Mouse (Mus musculus) forebrain, embryonic 13.5 days (tissue): Measurements from ENCODE around the gene Clcn2. TPM values are rescaled to one million over a fixed set of nuclear protein-coding genes. Genes with fewer than 3 reads are reported as not detected.

ENCODE experiments used
- ATAC-seq: fragments of 200-750 bp; cut with Nextera tagmentation; 2 replicates; pipeline ENCODE4 v1.8.0; 2017
- H3K27ac ChIP-seq: fragments of 300-500 bp; sonication (generic); 2 replicates; pipeline ENCODE4 v1.5.1; 2015; ENCODE audit warnings: inconsistent platforms, mild to moderate bottlenecking, moderate library complexity
- H3K27me3 ChIP-seq: fragments of 300-500 bp; sonication (generic); 2 replicates; pipeline ENCODE4 v1.6.1; 2015; ENCODE audit warnings: mild to moderate bottlenecking, inconsistent platforms
- H3K36me3 ChIP-seq: fragments of 300-500 bp; sonication (generic); 2 replicates; pipeline ENCODE4 v1.6.1; 2015; ENCODE audit warnings: mild to moderate bottlenecking, inconsistent platforms; ENCODE audit not compliant: poor library complexity, severe bottlenecking
- H3K4me1 ChIP-seq: fragments of 300-500 bp; sonication (generic); 2 replicates; pipeline ENCODE4 v1.6.1; 2015; ENCODE audit warnings: inconsistent platforms
- H3K4me2 ChIP-seq: fragments of 300-500 bp; sonication (generic); 2 replicates; pipeline ENCODE4 v1.6.1; 2015; ENCODE audit warnings: inconsistent platforms, mild to moderate bottlenecking, moderate library complexity
- H3K4me3 ChIP-seq: fragments of 300-500 bp; sonication (generic); 2 replicates; pipeline ENCODE4 v1.5.1; 2015; ENCODE audit warnings: mild to moderate bottlenecking, inconsistent platforms
- H3K9ac ChIP-seq: fragments of 300-500 bp; sonication (generic); 2 replicates; pipeline ENCODE4 v1.6.1; 2015; ENCODE audit warnings: mild to moderate bottlenecking, inconsistent platforms
- H3K9me3 ChIP-seq: fragments of 300-500 bp; sonication (generic); replicated peaks from 2 replicates; pipeline ENCODE4 v1.6.1; 2016; ENCODE audit warnings: inconsistent platforms
- WGBS: fragments of 180-500 bp; shearing (Covaris S2); methylation state at CpG from one replicate; pipeline ENCODE4 v1.1.7; 2015; 5-methylcytosine and 5-hydroxymethylcytosine counted together
- polyA plus RNA-seq: library from polyadenylated mRNA; unstranded; fragments of >200 nt; fragmentation: Nextera tagmentation; extraction: Ambion mirVana; gene quantifications from 2 replicates; pipeline ENCODE4 v1.2.1, GENCODE M21; 2015

Clcn2 gene
- polyA plus RNA-seq, result 13.2 and 14.5 TPM in 2 replicates

DNA sequence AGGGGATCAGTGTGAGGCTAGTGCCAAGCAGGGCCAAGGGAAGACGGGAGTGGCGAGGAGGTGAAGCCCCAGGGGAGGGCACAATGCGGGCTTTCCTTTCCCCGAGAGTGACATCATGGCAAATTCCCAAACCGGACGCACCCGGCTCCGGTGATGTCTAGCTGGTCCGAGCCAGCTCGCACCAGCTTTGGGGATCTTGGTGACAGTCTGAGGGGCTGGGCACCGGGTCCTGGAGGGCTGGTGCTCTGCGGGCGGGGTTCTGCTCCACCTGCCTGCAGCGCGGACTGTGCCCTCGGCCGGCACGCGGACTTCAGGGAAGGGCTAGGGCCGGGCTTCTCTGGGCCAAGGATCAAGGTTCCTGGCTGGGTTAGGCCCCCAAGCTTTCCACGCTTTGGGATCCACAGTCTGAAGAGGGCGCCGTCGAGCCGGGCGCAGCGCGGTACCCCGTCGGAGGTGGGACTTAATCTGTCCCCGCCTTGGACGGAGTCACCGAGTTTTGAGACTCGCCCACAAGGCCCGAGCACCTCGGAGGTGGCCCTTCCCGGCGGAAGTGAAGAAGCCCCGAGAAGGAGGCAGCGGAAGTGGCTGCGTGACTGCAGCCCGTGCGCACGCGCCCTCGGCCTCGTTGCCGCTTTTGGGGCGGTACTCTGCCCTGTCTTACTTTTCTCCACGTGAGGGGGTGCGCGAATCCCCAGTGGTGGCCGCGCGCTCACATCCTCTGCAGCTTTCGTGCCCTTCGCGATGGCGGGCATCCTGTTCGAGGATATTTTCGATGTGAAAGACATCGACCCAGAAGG, at the start of gene Clcn2, which contains the start of gene Polr2h:
Clcn2 (minus strand) TSS at position 566 of the 797 bp plus-strand sequence.
Polr2h (plus strand) TSS at position 485 of the 797 bp plus-strand sequence.
- Histone ChIP-seq H3K4me2 (peak within 1 kb of the TSS; percentile 89), H3K27me3 (no peaks in the 10 kb centered on the region), H3K4me3 (peak within 1 kb of the TSS; percentile 64), H3K4me1 (peaks cover 47% of the 10 kb centered on the region), H3K36me3 (peaks cover 21% of the 10 kb centered on the region), H3K27ac (peak within 1 kb of the TSS; percentile 91), H3K9me3 (no peaks in the 10 kb centered on the region), H3K9ac (peak within 1 kb of the TSS; percentile 83)
- under 1% methylated on average over 62 of the region's 62 CpGs for WGBS
- ATAC-seq, result peak; percentile 85

GRCm38 (mm10) chr16:20765244-20765643, 47.7 kb upstream of the Clcn2 start:
- H3K27me3 ChIP-seq, result no peaks in the 10 kb centered on the region
- 51% methylated on average over 9 of the region's 9 CpGs for WGBS
- H3K9me3 ChIP-seq, result no peaks in the 10 kb centered on the region
- no peak overlapping the region for H3K4me2 ChIP-seq
- no peaks in the 10 kb centered on the region for H3K36me3 ChIP-seq
- H3K4me3 ChIP-seq, result no peak overlapping the region
- no peaks in the 10 kb centered on the region for H3K4me1 ChIP-seq
- no peak overlapping the region for H3K27ac ChIP-seq
- no peak overlapping the region for H3K9ac ChIP-seq
- ATAC-seq, result no peak; the same call in 1 of the 2 replicates

DNA sequence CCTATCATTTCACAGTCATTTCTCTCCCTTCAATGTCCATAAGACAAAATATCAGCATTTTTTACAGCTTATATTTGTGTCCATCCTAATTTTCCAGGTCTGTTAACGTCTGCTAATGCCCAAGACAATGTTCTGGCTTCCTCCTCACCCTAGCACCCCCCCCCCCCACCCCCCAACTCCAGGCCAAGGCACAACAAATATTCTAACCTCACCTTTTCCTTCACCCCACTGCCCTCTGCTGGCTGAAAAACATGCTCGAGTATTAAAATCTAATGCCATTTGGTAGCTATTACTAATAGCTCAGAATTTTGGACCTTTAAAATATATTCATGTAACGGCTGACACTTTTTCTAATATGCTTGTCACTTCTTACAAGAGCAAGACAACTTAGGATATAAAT, 44.1 kb upstream of the Clcn2 start:
- ATAC-seq, result no peak
- Histone ChIP-seq H3K9ac (no peak overlapping the region), H3K4me2 (no peak overlapping the region), H3K4me3 (no peak overlapping the region), H3K27ac (no peak overlapping the region), H3K36me3 (no peaks in the 10 kb centered on the region), H3K9me3 (no peaks in the 10 kb centered on the region), H3K4me1 (no peaks in the 10 kb centered on the region), H3K27me3 (no peaks in the 10 kb centered on the region)
- 14% methylated on average over 3 of the region's 3 CpGs for WGBS

GRCm38 (mm10) chr16:20757385-20757784, 39.8 kb upstream of the Clcn2 start:
- Histone ChIP-seq H3K27ac (no peak overlapping the region), H3K4me3 (no peak overlapping the region), H3K9me3 (no peaks in the 10 kb centered on the region), H3K9ac (no peak overlapping the region), H3K4me1 (no peaks in the 10 kb centered on the region), H3K27me3 (no peaks in the 10 kb centered on the region), H3K4me2 (no peak overlapping the region), H3K36me3 (no peaks in the 10 kb centered on the region)
- ATAC-seq, result no peak
- 57% methylated on average over 1 of the region's 1 CpGs for WGBS

DNA sequence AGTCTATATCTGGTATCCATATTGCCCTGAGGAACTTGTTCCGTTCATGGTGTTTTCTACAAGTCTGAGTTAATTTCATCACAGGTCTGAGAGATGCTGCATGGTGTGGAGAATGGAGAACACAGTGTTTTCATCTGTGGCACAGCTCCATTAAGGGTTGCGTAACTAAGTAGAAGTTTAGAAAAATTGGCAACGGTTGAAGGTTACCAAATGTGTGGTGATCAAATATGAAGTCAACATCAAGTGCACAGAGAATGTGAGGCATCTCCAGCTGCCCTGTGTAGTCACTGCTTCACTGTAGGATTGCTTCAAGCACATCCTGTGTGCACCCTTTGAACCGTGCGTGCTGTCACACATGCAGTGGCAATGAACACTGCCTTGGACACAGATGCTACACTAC, 38.5 kb upstream of the Clcn2 start:
- Histone ChIP-seq H3K27me3 (no peaks in the 10 kb centered on the region), H3K9me3 (no peaks in the 10 kb centered on the region), H3K4me2 (no peak overlapping the region), H3K9ac (no peak overlapping the region), H3K4me1 (no peaks in the 10 kb centered on the region), H3K4me3 (no peak overlapping the region), H3K36me3 (no peaks in the 10 kb centered on the region), H3K27ac (no peak overlapping the region)
- no peak for ATAC-seq
- 96% methylated on average over 5 of the region's 5 CpGs for WGBS

- WGBS, result 67% methylated on average over 8 of the region's 8 CpGs
Observed at GRCm38 (mm10) chr16:20750518-20750917, 33.0 kb upstream of the Clcn2 start.

GRCm38 (mm10) chr16:20746641-20747040, 29.1 kb upstream of the Clcn2 start:
- no peak overlapping the region for H3K9ac ChIP-seq
- no peak overlapping the region for H3K4me2 ChIP-seq
- no peaks in the 10 kb centered on the region for H3K9me3 ChIP-seq
- 63% methylated on average over 6 of the region's 6 CpGs for WGBS
- H3K27me3 ChIP-seq, result no peaks in the 10 kb centered on the region
- no peak overlapping the region for H3K4me3 ChIP-seq
- ATAC-seq, result peak; percentile 88
- H3K4me1 ChIP-seq, result peaks cover 8% of the 10 kb centered on the region; the same call in 1 of the 2 replicates
- H3K27ac ChIP-seq, result 0 out of 2 replicates have a peak overlapping the region, but pooled peaks have one; percentile 1
- H3K36me3 ChIP-seq, result no peaks in the 10 kb centered on the region

More at GRCm38 (mm10) chr16:20750518-20750917, 33.0 kb upstream of the Clcn2 start:
- H3K4me1 ChIP-seq, result peaks cover 8% of the 10 kb centered on the region; the same call in 1 of the 2 replicates
- no peak overlapping the region for H3K27ac ChIP-seq
- H3K36me3 ChIP-seq, result no peaks in the 10 kb centered on the region
- H3K27me3 ChIP-seq, result no peaks in the 10 kb centered on the region
- H3K4me3 ChIP-seq, result no peak overlapping the region
- no peak overlapping the region for H3K9ac ChIP-seq
- H3K9me3 ChIP-seq, result no peaks in the 10 kb centered on the region
- H3K4me2 ChIP-seq, result no peak overlapping the region
- ATAC-seq, result no peak

- Histone ChIP-seq H3K27me3 (peaks cover 14% of the 10 kb centered on the region), H3K4me2 (no peak overlapping the region), H3K36me3 (0 out of 2 replicates have a peak, but pooled peaks cover 2% of the 10 kb centered on the region), H3K4me1 (no peaks in the 10 kb centered on the region), H3K4me3 (no peak overlapping the region), H3K9me3 (no peaks in the 10 kb centered on the region), H3K9ac (no peak overlapping the region), H3K27ac (no peak overlapping the region)
- no peak for ATAC-seq
- WGBS, result 89% methylated on average over 9 of the region's 9 CpGs
Observed at GRCm38 (mm10) chr16:20739845-20740244, 22.3 kb upstream of the Clcn2 start.

GRCm38 (mm10) chr16:20736823-20737222, 19.3 kb upstream of the Clcn2 start:
- H3K4me1 ChIP-seq, result peaks cover 14% of the 10 kb centered on the region
- H3K4me2 ChIP-seq, result no peak overlapping the region
- H3K27me3 ChIP-seq, result peaks cover 28% of the 10 kb centered on the region
- WGBS, result 89% methylated on average over 5 of the region's 5 CpGs
- H3K4me3 ChIP-seq, result no peak overlapping the region
- ATAC-seq, result no peak
- no peak overlapping the region for H3K9ac ChIP-seq
- H3K36me3 ChIP-seq, result 0 out of 2 replicates have a peak, but pooled peaks cover 2% of the 10 kb centered on the region
- no peaks in the 10 kb centered on the region for H3K9me3 ChIP-seq
- no peak overlapping the region for H3K27ac ChIP-seq

- Histone ChIP-seq H3K4me3 (no peak overlapping the region), H3K36me3 (0 out of 2 replicates have a peak, but pooled peaks cover 2% of the 10 kb centered on the region), H3K9me3 (no peaks in the 10 kb centered on the region), H3K4me2 (no peak overlapping the region), H3K9ac (no peak overlapping the region), H3K4me1 (peaks cover 14% of the 10 kb centered on the region), H3K27ac (no peak overlapping the region), H3K27me3 (peaks cover 28% of the 10 kb centered on the region)
- 90% methylated on average over 7 of the region's 7 CpGs for WGBS
- ATAC-seq, result no peak
Observed at GRCm38 (mm10) chr16:20736168-20736567, 18.6 kb upstream of the Clcn2 start.

- Histone ChIP-seq H3K27me3 (peaks cover 30% of the 10 kb centered on the region), H3K27ac (no peak overlapping the region), H3K4me1 (peaks cover 14% of the 10 kb centered on the region), H3K36me3 (0 out of 2 replicates have a peak, but pooled peaks cover 2% of the 10 kb centered on the region), H3K9ac (no peak overlapping the region), H3K4me2 (no peak overlapping the region), H3K9me3 (no peaks in the 10 kb centered on the region), H3K4me3 (no peak overlapping the region)
- ATAC-seq, result no peak
- WGBS, result 84% methylated on average over 5 of the region's 5 CpGs
Observed at GRCm38 (mm10) chr16:20735651-20736050, 18.1 kb upstream of the Clcn2 start.
